ENCODE assay signal across 13 mouse cellular contexts in genomic region chr1:152468443-152468842, GRCm38 (mm10).
DNase-seq lines count a peak whose midpoint lies in the region; ATAC-seq lines count a peak whose summit lies in the region.
"Had no signal": no experiment of that assay in that cellular context is flagged by ENCODE, and none has a peak within 500 bp of the region (broad histone marks: within the 10 kb centered on the region; RNA-seq: fewer than 3 reads in every experiment).

No protein-coding gene starts in this region.

- DNase-seq in cerebellum, postnatal 14 days = peak; percentile 10 to 16
- no peak for DNase-seq in cerebellum, adult 18-20 months
- DNase-seq in hindbrain, embryonic 10.5 days (ENCODE audit: low spot score) = no peak
- DNase-seq in hindbrain, embryonic 11.5 days (ENCODE audit: low spot score) = no peak
- DNase-seq in midbrain, embryonic 14.5 days = peak; percentile 76
- DNase-seq in kidney, postnatal 10 days = no peak
- no peak for DNase-seq in testis, postnatal 14 days (ENCODE audit: low spot score)
- DNase-seq: cerebellum, adult 11 months; heart, adult 18-20 months had no signal

- no peaks in the 10 kb centered on the region for H3K9me3 ChIP-seq in hindbrain, embryonic 10.5 days
- no peaks in the 10 kb centered on the region for H3K9me3 ChIP-seq in hindbrain, embryonic 11.5 days (ENCODE audit: control insufficient read depth, low read length)
- H3K9me3 ChIP-seq in forebrain, embryonic 16.5 days (ENCODE audit: control insufficient read depth, low read length) = no peaks in the 10 kb centered on the region
- no peaks in the 10 kb centered on the region for H3K9me3 ChIP-seq in midbrain, embryonic 14.5 days (ENCODE audit: control insufficient read depth, low read length)
- H3K9me3 ChIP-seq: G1E; intestine, embryonic 15.5 days; liver, embryonic 15.5 days had no signal

- 76% methylated on average over 9 of the region's 9 CpGs for WGBS in hindbrain, embryonic 10.5 days
- 66% methylated on average over 9 of the region's 9 CpGs for WGBS in hindbrain, embryonic 11.5 days
- 14% methylated on average over 9 of the region's 9 CpGs for WGBS in forebrain, embryonic 16.5 days
- 15% methylated on average over 9 of the region's 9 CpGs for WGBS in midbrain, embryonic 14.5 days

- ATAC-seq in hindbrain, embryonic 11.5 days (ENCODE audit: low FRiP score) = no peak
- ATAC-seq in forebrain, embryonic 16.5 days = peak; percentile 84
- no peak for ATAC-seq in midbrain, embryonic 14.5 days (ENCODE audit: low FRiP score, low TSS enrichment)
- ATAC-seq: intestine, embryonic 15.5 days had no signal

- 0 out of 2 replicates have a peak, but pooled peaks cover 3% of the 10 kb centered on the region for H3K4me1 ChIP-seq in hindbrain, embryonic 10.5 days (replicated peaks)
- H3K4me1 ChIP-seq in hindbrain, embryonic 11.5 days (replicated peaks; ENCODE audit: control insufficient read depth, insufficient read depth, low read length) = no peaks in the 10 kb centered on the region
- H3K4me1 ChIP-seq in forebrain, embryonic 16.5 days (replicated peaks; ENCODE audit: control insufficient read depth, insufficient read depth, low read length) = peaks cover 12% of the 10 kb centered on the region
- peaks cover 12% of the 10 kb centered on the region for H3K4me1 ChIP-seq in midbrain, embryonic 14.5 days (ENCODE audit: control insufficient read depth, insufficient read depth, low read length)
- H3K4me1 ChIP-seq: intestine, embryonic 15.5 days; liver, embryonic 15.5 days had no signal

- H3K4me3 ChIP-seq in hindbrain, embryonic 10.5 days = no peak overlapping the region
- H3K4me3 ChIP-seq in hindbrain, embryonic 11.5 days (ENCODE audit: low read depth, low read length) = no peak overlapping the region
- no peak overlapping the region for H3K4me3 ChIP-seq in forebrain, embryonic 16.5 days (replicated peaks; ENCODE audit: low read length)
- H3K4me3 ChIP-seq in midbrain, embryonic 14.5 days (replicated peaks; ENCODE audit: low read depth, low read length) = no peak overlapping the region
- H3K4me3 ChIP-seq: intestine, embryonic 15.5 days; liver, embryonic 15.5 days had no signal

- H3K27ac ChIP-seq in hindbrain, embryonic 10.5 days = 0 out of 2 replicates have a peak overlapping the region, but pooled peaks have one; percentile 5
- H3K27ac ChIP-seq in hindbrain, embryonic 11.5 days (ENCODE audit: low read depth, low read length) = no peak overlapping the region
- peak overlapping the region; percentile 57; the same call in 1 of the 2 replicates for H3K27ac ChIP-seq in forebrain, embryonic 16.5 days (ENCODE audit: low read length)
- H3K27ac ChIP-seq in midbrain, embryonic 14.5 days (replicated peaks; ENCODE audit: low read depth, low read length) = peak overlapping the region; percentile 23
- H3K27ac ChIP-seq: intestine, embryonic 15.5 days; liver, embryonic 15.5 days had no signal

- H3K9ac ChIP-seq in hindbrain, embryonic 11.5 days (ENCODE audit: low read depth, low read length) = no peak overlapping the region
- H3K9ac ChIP-seq in forebrain, embryonic 16.5 days (replicated peaks; ENCODE audit: low read depth, low read length) = no peak overlapping the region
- no peak overlapping the region for H3K9ac ChIP-seq in midbrain, embryonic 14.5 days (replicated peaks; ENCODE audit: low read length)
- H3K9ac ChIP-seq: intestine, embryonic 15.5 days; liver, embryonic 15.5 days had no signal

- H3K27me3 ChIP-seq in hindbrain, embryonic 10.5 days (ENCODE audit: insufficient read depth, poor library complexity, severe bottlenecking) = no peaks in the 10 kb centered on the region
- no peaks in the 10 kb centered on the region for H3K27me3 ChIP-seq in hindbrain, embryonic 11.5 days (ENCODE audit: control insufficient read depth, insufficient read depth, low read length)
- H3K27me3 ChIP-seq in forebrain, embryonic 16.5 days (replicated peaks; ENCODE audit: control insufficient read depth, insufficient read depth, low read length) = no peaks in the 10 kb centered on the region
- H3K27me3 ChIP-seq in midbrain, embryonic 14.5 days (ENCODE audit: control insufficient read depth, insufficient read depth, low read length) = no peaks in the 10 kb centered on the region
- H3K27me3 ChIP-seq: intestine, embryonic 15.5 days; liver, embryonic 15.5 days had no signal

- H3K36me3 ChIP-seq in hindbrain, embryonic 10.5 days = no peaks in the 10 kb centered on the region
- no peaks in the 10 kb centered on the region for H3K36me3 ChIP-seq in hindbrain, embryonic 11.5 days (ENCODE audit: control insufficient read depth, insufficient read depth, low read length)
- no peaks in the 10 kb centered on the region for H3K36me3 ChIP-seq in forebrain, embryonic 16.5 days (ENCODE audit: control insufficient read depth, insufficient read depth)
- H3K36me3 ChIP-seq in midbrain, embryonic 14.5 days (ENCODE audit: control insufficient read depth, insufficient read depth, low read length) = no peaks in the 10 kb centered on the region
- H3K36me3 ChIP-seq: G1E; intestine, embryonic 15.5 days; liver, embryonic 15.5 days had no signal

- no peak overlapping the region for H3K4me2 ChIP-seq in hindbrain, embryonic 11.5 days (replicated peaks; ENCODE audit: low read depth, low read length)
- H3K4me2 ChIP-seq in forebrain, embryonic 16.5 days (ENCODE audit: low read length) = no peak overlapping the region
- no peak overlapping the region for H3K4me2 ChIP-seq in midbrain, embryonic 14.5 days (ENCODE audit: low read length)
- H3K4me2 ChIP-seq: intestine, embryonic 15.5 days; liver, embryonic 15.5 days had no signal

Comparison
In these comparisons a context has a peak if more than half of its experiments do, and no peak if none do; other contexts are left out.
1. DNase-seq: peak in cerebellum, postnatal 14 days (2 of 2) and midbrain, embryonic 14.5 days (single experiment); none in cerebellum, adult 18-20 months (0 of 2), hindbrain, embryonic 10.5 days (single experiment), hindbrain, embryonic 11.5 days (single experiment), kidney, postnatal 10 days (single experiment) and testis, postnatal 14 days (single experiment).